13 mouse cellular contexts compared by ENCODE assay signal in genomic region chr9:108157451-108157850, GRCm38 (mm10). TPM values are rescaled to one million over a fixed set of nuclear protein-coding genes. Genes with fewer than 3 reads are reported as not detected.
A peak's percentile ranks its signal among the peaks of the same experiment; 100 is the strongest.
DNase-seq lines count a peak whose midpoint lies in the region; ATAC-seq and TF ChIP-seq lines count a peak whose summit lies in the region.
"Had no signal": no experiment of that assay in that cellular context is flagged by ENCODE, and none has a peak within 500 bp of the region (broad histone marks: within the 10 kb centered on the region; RNA-seq: fewer than 3 reads in every experiment).

No protein-coding gene starts in this region.

- no peak for DNase-seq in forebrain, postnatal 0 days
- DNase-seq in forebrain, embryonic 10.5 days (ENCODE audit: extremely low spot score, low spot score) = no peak
- DNase-seq in right cerebral cortex, adult 18-20 months = peak; percentile 72
- DNase-seq in right cerebral cortex, postnatal 4 days = no peak
- peak; percentile 60 to 85 for DNase-seq in layer of hippocampus, adult 2 months (ENCODE audit: low spot score in 2 of 2)
- DNase-seq in kidney, adult 2 months = no peak
- DNase-seq in spleen, postnatal 14 days (ENCODE audit: low spot score in 2 of 2) = no peak
- DNase-seq: B cell, adult 2 months; kidney, adult 9 months; kidney, postnatal 4 days had no signal

- no peaks in the 10 kb centered on the region for H3K27me3 ChIP-seq in forebrain, postnatal 0 days (ENCODE audit: insufficient read depth, low read length)
- H3K27me3 ChIP-seq in forebrain, embryonic 10.5 days (ENCODE audit: poor library complexity, severe bottlenecking) = peaks cover 9% of the 10 kb centered on the region; the same call in 1 of the 2 replicates
- H3K27me3 ChIP-seq in kidney, adult 2 months (replicated peaks; ENCODE audit: control insufficient read depth, insufficient read depth, low read length) = no peaks in the 10 kb centered on the region
- H3K27me3 ChIP-seq: midbrain, embryonic 12.5 days had no signal

- no peaks in the 10 kb centered on the region; the same call in 1 of the 2 replicates for H3K4me1 ChIP-seq in forebrain, postnatal 0 days (ENCODE audit: insufficient read depth)
- H3K4me1 ChIP-seq in forebrain, embryonic 10.5 days = 0 out of 2 replicates have a peak, but pooled peaks cover 4% of the 10 kb centered on the region
- H3K4me1 ChIP-seq in kidney, adult 2 months (ENCODE audit: control insufficient read depth, insufficient read depth, low read length) = no peaks in the 10 kb centered on the region
- H3K4me1 ChIP-seq: embryonic facial prominence, embryonic 10.5 days; limb, embryonic 13.5 days; midbrain, embryonic 12.5 days had no signal

- TF ChIP-seq POLR2A in kidney, adult 2 months (IDR thresholded peaks at IDR 0.05; ENCODE audit: low read depth, low read length) = no peak

- no peaks in the 10 kb centered on the region for H3K9me3 ChIP-seq in forebrain, postnatal 0 days (ENCODE audit: low read length)
- no peaks in the 10 kb centered on the region for H3K9me3 ChIP-seq in forebrain, embryonic 10.5 days
- H3K9me3 ChIP-seq: embryonic facial prominence, embryonic 10.5 days; limb, embryonic 13.5 days; midbrain, embryonic 12.5 days had no signal

- H3K27ac ChIP-seq in forebrain, postnatal 0 days (ENCODE audit: low read depth, low read length) = 0 out of 2 replicates have a peak overlapping the region, but pooled peaks have one; percentile 15
- no peak overlapping the region for H3K27ac ChIP-seq in forebrain, embryonic 10.5 days
- H3K27ac ChIP-seq in layer of hippocampus, adult 2 months = peak overlapping the region; percentile 96
- no peak overlapping the region for H3K27ac ChIP-seq in kidney, adult 2 months (ENCODE audit: insufficient read depth, low read depth, low read length)
- H3K27ac ChIP-seq: embryonic facial prominence, embryonic 10.5 days; limb, embryonic 13.5 days; midbrain, embryonic 12.5 days had no signal

- no peak overlapping the region for H3K4me3 ChIP-seq in forebrain, postnatal 0 days (ENCODE audit: low read depth, low read length)
- no peak overlapping the region for H3K4me3 ChIP-seq in forebrain, embryonic 10.5 days
- H3K4me3 ChIP-seq in layer of hippocampus, adult 2 months = no peak overlapping the region
- H3K4me3 ChIP-seq in kidney, adult 2 months (ENCODE audit: insufficient read depth, low read depth, low read length) = no peak overlapping the region
- H3K4me3 ChIP-seq: embryonic facial prominence, embryonic 10.5 days; limb, embryonic 13.5 days; midbrain, embryonic 12.5 days had no signal

- no peaks in the 10 kb centered on the region for H3K36me3 ChIP-seq in forebrain, postnatal 0 days (ENCODE audit: insufficient read depth)
- no peaks in the 10 kb centered on the region for H3K36me3 ChIP-seq in forebrain, embryonic 10.5 days (replicated peaks)
- H3K36me3 ChIP-seq in kidney, adult 2 months (ENCODE audit: control insufficient read depth, insufficient read depth, low read length) = no peaks in the 10 kb centered on the region
- H3K36me3 ChIP-seq: embryonic facial prominence, embryonic 10.5 days; limb, embryonic 13.5 days; midbrain, embryonic 12.5 days had no signal

- no peak for TF ChIP-seq CTCF in forebrain, postnatal 0 days (IDR thresholded peaks at IDR 0.05; ENCODE audit: low read depth)
- TF ChIP-seq CTCF in layer of hippocampus, adult 2 months (conservative IDR thresholded peaks at IDR 0.05) = no peak
- no peak for TF ChIP-seq CTCF in kidney, adult 2 months (conservative IDR thresholded peaks at IDR 0.05; ENCODE audit: insufficient read depth, insufficient read length, low read depth, low read length)

- no peak overlapping the region for H3K4me2 ChIP-seq in forebrain, postnatal 0 days (ENCODE audit: low read depth)
- H3K4me2 ChIP-seq: limb, embryonic 13.5 days; midbrain, embryonic 12.5 days had no signal

- no peak for ATAC-seq in forebrain, postnatal 0 days

- H3K9ac ChIP-seq in forebrain, postnatal 0 days = no peak overlapping the region
- H3K9ac ChIP-seq: limb, embryonic 13.5 days; midbrain, embryonic 12.5 days had no signal

- 74% methylated on average over 6 of the region's 6 CpGs for WGBS in forebrain, postnatal 0 days
- WGBS in forebrain, embryonic 10.5 days = 86% methylated on average over 6 of the region's 6 CpGs
- WGBS in kidney, adult 2 months = 88% methylated on average over 6 of the region's 6 CpGs

RNA-seq across cellular contexts. Expression of gene Bsn, which starts 32.7 kb away (rescaled TPM):
- 27.4 and 34.1 TPM in 2 replicates for total RNA-seq in forebrain, postnatal 0 days (2014; rRNA removed)
- 3.0 and 5.5 TPM in 2 replicates for polyA plus RNA-seq in forebrain, postnatal 0 days (2015; fragmentation: Nextera tagmentation; extraction: Ambion mirVana)
- 0.82 and 1.2 TPM in 2 replicates for polyA plus RNA-seq in forebrain, embryonic 10.5 days (2016; fragmentation: Nextera tagmentation; extraction: Ambion mirVana)
- total RNA-seq in layer of hippocampus, adult 2 months (2021) = 100 to 1,000 TPM; 236 to 246 TPM
- polyA plus RNA-seq in kidney, adult 2 months (2012; rRNA removed) = 0.15 and 0.17 TPM in 2 replicates

Comparison
In these comparisons a context has a peak if more than half of its experiments do, and no peak if none do; other contexts are left out.
1. DNase-seq: peak in right cerebral cortex, adult 18-20 months (single experiment) and layer of hippocampus, adult 2 months (2 of 2); none in forebrain, postnatal 0 days (single experiment), forebrain, embryonic 10.5 days (single experiment), right cerebral cortex, postnatal 4 days (single experiment), kidney, adult 2 months (single experiment) and spleen, postnatal 14 days (0 of 2).
2. H3K27ac ChIP-seq: peak in forebrain, postnatal 0 days (single experiment) and layer of hippocampus, adult 2 months (single experiment); none in forebrain, embryonic 10.5 days (single experiment) and kidney, adult 2 months (single experiment).